Mouse (Mus musculus): Measurements from ENCODE around the gene Ikzf2.

Gene Ikzf2

DNA sequence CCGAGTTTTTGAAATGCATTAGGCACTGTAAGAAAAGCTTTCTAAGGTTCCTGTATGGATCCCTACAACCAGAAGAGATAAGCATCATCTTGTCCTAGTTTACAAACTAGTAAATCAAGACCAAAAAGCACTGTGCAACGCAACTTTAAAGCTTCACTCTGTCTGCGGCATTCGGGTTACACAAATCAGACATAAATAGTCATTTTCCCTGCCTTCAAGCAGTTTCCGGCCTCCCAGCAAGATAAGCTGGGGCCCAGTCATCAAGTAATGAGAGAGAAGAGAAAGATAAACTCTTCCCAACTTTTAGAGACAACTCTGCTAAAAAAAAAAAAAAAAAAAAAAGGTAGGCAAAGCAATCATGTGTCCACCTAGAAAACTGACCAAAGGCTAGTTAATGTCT is 19.6 kb downstream of the Ikzf2 start:
- DNase-seq (ENCODE audit: low spot score in 2 of 2), result no peak

DNA sequence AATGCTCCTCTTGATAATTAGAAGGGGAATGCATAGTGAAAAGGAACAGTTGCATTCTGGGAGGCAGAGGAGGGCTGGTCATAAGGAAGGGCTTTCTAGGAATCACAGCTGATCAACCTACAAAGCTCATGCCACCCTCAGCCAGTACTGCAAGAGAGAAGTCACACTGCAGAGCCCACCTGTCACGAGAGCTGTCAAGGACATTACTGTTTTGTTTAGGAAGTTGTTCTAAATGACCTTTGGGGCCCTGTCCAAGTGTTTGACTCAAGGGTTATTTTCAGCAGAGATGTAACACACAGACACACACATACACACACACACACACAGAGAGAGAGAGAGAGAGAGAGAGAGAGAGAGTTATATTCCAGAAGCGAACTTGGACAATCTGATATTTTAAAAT is 27.3 kb downstream of the Ikzf2 start:
- DNase-seq (ENCODE audit: low spot score in 2 of 2), result no peak

DNA sequence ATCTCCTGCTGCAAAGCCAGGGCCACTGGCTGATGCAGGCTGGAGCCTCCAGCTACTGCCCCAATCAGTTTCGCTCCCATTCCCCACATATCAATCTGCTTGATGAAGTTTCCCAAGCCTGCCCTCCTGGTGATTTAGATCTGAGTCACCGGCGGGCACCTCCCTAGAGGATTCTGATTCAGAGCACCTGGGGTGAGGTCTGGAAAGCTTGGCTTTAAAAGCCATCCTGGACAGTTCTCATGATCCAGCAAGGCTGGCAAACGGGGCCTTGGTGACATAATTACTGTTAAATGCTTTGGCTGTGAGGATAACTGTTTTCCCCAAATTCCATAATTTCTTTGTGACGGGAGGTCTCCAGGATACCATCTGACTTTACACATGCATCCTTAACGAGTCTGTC is 29.0 kb downstream of the Ikzf2 start:
- no peak for DNase-seq (ENCODE audit: low spot score in 2 of 2)

DNA sequence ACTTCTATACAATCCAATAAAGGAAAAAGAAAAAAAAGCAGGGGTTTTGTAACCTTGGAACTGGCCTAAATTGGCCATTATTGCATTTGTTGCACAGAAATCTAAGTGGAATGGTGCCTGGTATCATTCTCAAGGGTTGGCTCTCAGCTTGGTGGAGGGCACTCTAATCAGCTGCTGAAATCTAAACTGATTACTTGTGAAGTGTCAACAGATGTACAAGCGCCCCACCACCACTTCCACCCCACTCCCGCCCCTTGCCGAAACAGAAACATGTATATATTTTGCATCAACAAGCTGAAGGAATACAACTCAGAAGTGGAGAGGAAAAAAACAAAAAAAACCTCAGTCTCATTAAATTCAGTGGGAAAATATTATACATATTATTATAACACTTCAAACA is 29.6 kb downstream of the Ikzf2 start:
- DNase-seq (ENCODE audit: low spot score in 2 of 2), result no peak

DNA sequence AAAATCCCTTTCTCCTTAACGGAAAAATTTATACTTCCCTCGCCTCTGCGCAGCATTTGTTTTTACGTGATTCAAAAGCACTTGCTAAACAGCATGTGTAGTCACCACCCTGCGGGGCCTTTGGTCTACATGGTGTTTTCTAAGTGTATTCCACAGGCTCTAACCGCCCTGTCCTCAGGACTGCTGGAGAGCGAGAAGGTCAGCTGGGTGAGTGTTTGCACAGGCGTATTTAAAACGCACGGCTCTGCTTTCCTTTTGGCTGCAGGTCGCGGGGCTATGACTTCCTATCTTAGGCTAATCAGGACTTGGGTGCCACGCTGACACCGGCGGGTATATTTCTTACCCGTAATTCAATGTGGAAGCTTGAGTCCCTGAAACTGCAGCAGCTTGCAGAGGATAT is 30.1 kb downstream of the Ikzf2 start:
- no peak for DNase-seq (ENCODE audit: low spot score in 2 of 2)

DNA sequence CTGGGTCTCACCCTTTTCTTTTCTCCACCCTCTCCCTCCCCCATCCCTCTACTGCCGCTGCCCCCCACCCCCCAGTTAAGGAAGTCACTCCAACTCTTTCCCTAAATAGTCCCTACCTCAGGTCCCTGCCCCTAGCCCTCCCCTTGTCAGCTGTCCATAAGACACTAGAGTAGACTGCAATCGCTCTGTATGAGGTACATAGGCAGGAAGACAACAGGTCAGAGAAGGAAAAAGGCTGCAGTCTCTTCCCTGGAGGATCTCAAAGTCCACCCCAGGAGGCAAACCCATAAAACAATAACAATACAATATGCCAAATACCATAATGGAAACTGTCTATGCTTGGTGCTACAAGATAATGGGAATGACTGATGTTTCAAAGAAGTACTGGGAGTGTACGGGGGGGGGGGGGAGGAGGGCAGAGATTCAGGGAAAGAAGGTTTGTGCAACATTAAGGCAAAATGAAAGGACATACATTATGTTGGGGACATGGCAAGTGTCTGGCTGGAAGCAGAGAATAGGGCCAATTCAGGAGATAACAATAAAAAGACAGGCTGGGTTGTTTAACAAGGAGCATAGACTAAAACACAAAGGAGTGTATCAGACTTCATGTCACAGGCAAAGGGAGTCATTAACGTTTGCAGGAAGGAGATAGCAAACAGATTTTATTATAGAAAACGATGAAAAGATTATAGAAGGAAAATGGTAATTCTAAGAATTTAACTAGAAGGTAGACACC is 30.8 kb downstream of the Ikzf2 start:
- no peak for DNase-seq (ENCODE audit: low spot score in 2 of 2)

DNA sequence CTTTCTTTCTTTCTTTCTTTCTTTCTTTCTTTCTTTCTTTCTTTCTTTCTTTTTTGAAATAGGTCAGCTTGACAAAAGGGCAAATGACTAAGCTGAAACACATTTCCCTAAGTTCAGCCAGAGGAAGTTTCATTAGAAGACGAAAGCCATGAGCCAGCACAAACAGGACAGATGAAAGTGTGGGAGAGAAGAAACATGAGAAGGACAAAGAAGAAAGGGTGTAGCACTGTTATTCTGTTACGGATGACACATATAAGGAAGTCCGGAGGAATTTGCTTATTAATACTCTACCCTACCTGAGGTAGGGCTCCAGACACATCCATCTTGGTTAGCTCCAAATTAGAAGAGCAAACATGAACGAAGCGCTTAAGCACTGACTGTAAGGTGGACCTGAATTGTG is 31.7 kb downstream of the Ikzf2 start:
- no peak for DNase-seq (ENCODE audit: low spot score in 2 of 2)

DNA sequence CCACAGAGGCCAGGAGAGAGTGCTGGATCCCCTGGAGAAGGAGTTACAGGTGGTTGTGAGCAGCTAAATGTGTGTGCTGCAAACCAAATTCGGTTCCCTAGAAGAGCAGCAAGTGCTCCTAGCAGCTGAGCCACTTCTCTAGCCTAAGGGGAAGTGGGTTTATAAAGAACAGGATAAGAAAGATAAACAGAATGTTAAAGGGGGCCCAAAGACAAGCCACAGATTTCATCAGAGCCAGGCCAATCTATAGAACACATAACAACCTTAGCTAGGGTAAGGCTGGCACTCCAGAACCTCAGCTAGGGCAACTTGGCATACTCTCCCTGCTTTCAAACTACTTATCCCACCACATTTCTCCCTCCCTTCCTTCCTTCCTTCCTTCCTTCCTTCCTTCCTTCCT is 32.1 kb downstream of the Ikzf2 start:
- no peak for DNase-seq (ENCODE audit: low spot score in 2 of 2)

DNA sequence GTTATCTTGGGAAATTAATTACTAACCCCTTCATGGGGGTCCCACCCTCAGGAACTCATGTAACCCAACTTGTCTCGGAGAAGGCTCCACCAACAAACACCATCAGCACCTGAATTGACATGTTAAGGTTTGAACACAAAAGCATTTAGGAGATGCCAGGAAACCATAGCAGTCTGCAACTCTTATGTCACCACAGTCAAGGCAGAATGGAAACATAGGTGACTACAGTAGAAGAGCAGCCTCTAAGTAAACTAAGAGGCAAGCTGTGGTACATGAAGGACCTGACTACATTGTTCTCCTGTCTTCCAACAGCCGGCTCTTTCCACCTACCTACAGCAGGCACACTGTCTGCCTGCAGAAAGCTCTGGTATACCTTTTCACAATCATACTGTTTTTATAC is 33.6 kb downstream of the Ikzf2 start:
- no peak for DNase-seq (ENCODE audit: low spot score in 2 of 2)

DNA sequence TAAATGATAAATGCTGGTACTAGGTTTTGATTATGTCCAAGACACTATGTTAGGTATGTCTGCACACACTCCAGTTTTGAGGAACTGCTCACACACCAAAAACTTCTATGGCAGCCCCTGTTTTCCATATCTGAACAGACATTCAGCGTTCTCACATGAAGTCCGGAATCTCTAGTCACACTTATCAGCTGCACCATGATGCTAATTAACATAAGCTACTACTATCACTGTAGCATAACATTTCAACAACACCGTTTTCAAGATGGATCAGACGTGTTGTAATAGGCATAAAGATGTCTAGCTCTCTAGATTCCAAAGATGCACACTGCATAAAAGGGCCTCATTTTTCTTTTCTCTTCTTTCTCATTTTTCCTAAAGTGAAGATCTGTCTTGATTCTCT is 43.9 kb downstream of the Ikzf2 start:
- no peak for DNase-seq (ENCODE audit: low spot score in 2 of 2)

DNA sequence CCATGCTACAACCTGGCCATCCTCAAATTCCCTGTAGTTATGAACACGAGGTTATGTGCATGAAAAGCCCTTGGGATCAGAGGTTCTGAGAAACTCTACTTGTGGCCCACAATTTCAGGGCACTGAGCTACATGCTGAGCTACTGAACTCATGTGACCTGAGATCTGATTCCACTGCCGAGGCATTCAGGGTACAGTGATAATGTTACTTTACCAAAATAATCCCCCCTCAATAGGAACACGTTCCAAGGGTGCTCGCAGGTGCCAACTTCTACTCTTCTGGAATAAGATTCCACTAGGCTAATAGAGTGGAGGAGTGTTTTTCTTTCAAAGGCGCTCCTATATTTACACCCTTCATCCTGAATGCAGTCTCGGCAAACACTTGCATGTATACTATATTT is 45.1 kb downstream of the Ikzf2 start:
- DNase-seq (ENCODE audit: low spot score in 2 of 2), result no peak

DNA sequence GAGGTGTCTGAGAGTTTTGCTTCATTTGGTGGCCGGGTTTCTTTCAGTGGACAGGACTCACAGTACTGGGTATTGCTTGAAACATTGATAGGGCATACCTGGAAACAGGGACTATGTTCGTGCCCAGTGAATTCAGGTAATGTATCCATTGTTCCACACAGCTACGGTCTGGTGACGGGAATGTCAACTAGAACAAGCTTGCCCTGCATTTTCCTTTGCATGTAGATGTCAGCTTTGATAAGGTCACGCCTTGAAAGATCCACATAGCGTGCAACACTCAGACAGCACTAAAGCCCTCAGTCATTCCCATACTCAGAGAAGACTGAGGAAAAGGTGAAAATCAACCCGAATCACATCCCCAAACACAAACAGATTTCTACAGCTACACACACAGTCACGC is 48.7 kb downstream of the Ikzf2 start:
- no peak for DNase-seq (ENCODE audit: low spot score in 2 of 2)

DNA sequence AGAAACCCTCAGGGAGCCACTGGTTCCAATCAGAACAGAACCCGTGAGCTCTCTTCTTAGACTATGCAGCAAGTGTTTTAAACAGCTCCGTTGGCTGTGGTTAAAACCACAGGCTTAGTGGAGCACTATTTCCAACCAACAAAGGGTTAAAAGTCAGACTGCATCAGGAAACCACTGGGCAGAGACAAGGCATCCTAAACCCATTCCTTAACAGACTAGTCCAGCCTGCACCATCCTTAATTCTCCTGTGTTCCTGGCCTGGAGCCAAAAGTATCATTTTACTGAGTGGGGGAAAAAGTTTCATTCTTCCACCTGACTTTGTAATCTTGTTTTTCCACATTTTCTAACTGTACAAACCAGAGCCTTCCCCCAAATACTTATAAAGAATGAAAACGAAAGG is 49.1 kb downstream of the Ikzf2 start:
- no peak for DNase-seq (ENCODE audit: low spot score in 2 of 2)

DNA sequence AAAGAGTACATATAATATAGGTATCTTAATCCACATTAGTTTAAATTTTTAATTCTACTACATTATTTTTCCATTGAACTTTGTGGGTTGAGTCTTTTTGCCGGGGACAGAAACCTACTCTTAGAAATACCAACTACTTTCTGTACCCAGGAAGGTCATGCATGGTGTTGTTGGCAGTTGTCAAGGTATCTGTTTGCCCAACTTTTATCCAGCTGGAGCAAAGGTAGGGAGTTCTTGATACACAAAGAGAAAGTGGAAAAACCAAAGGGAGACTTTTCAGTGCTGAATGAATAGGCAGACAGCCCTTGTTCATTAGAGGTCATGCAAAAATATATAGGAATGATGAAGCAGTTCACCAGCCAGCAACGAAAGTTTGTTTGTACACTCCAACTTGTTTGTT is 52.8 kb downstream of the Ikzf2 start:
- DNase-seq (ENCODE audit: low spot score in 2 of 2), result no peak

DNA sequence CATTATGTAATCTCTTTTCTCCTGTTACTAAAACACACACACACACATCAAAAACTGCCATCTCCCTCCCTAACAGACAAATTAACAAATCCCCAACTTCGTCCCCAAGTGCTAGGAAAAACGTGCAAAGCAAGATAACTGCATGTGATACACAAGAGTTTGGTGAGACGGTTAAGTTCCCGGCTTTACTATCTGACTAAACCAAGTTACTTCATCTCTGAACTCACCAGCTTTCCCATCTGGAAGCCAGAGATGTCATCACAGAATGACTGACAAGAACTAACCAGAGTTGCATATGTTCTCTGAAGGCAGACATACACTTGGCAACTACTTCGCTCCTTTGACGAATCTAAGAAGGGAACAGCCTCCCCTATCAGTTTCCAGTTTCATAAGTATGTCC is 56.5 kb downstream of the Ikzf2 start:
- DNase-seq (ENCODE audit: low spot score in 2 of 2), result no peak

DNA sequence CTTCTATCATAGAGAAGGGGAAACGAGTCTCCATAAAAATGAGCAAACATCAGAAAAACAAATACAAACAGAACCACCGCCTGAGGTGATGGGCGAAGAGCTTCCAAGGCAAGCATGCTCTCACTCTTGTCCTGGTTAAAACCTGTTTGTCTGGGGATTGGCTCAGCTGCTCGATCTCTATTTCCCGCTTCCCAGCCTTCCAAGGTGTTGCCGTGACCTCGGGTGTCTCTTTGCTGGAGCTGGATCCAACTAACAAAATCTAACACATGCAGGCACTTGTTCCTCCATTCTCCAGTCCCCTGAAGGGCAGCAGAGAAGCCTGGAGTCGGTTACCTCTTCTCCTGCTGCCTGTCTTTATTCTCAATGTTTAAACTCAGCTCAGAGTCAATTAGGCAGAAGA is 57.5 kb downstream of the Ikzf2 start:
- no peak for DNase-seq (ENCODE audit: low spot score in 2 of 2)

DNA sequence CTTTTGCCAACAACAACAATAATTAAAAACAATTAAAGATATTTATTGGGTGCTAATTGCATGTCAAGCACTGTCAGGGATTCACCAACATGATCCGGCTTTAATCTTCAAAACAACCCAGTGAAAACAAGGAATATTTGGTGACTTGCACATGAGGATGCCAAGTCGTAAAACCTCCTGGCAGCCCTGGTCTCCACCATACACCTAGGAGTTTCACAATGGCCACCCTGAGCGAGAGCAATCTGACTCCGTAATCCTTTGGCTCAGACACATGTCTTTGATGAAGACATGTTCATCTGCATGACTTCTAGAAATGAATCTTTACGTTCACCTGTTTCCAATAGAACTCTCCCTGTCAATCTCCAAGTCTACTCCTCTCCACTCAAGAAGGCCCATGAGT is 75.0 kb downstream of the Ikzf2 start:
- no peak for DNase-seq (ENCODE audit: low spot score in 2 of 2)

DNA sequence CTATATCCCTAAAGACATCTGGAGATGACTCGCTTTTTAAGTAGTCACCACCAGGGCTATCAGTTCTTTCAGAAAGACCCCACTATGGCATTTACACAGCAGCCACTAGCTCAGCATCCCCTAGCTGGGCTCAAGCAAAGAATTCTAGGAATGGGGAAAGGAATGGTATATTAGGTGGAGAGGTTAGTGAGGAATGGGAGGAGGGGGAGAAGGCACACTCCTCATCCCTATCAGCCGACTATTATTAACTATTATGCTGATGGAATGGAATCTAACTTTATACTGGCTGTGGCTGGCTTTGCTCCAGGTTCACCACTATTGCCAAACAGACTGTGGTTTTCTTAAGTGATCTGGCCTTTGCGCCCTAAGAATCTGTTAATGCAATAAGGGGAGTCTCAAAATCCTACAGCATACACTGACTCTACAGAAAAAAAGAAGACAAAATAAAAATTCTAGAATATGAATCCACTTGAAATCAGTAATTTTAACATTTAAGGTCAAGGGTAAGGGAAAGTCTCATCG is 75.8 kb downstream of the Ikzf2 start:
- no peak for DNase-seq (ENCODE audit: low spot score in 2 of 2)

DNA sequence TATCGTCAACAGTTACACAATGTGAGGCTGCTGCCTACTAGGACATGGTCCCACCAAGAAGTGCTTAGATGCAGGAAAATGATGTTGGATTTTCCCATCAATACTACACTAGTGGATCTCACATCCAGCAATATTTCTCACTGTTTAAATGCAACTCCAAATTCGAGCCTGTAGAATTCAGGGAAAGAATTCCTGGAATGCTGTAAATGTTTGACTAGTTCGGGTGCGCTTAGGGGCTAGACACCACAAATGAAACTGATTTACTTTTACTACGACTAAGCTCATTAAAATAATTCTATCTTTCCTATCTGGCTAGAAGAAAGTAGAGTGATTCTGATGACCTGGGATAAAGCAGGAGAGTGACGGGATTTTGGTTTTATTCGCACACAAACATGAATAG is 76.3 kb downstream of the Ikzf2 start:
- no peak for DNase-seq (ENCODE audit: low spot score in 2 of 2)

DNA sequence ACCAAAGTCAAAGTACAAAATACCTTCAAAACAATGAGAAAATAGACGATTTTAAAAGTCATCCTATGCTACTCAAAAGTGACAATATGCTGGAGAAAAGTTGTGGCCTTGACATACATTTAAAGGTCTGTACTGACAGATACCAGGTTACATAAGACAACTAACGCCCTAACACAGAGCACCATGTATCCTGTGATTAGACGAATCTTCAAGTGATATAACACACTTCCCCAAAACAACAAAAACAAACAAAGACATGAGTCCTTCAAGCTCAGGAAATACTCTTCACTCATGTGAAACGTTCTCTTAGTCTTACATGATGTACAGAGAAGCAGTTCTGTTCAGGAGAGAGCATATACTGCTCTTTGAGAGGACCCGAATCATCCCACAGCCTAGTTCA is 78.2 kb downstream of the Ikzf2 start:
- no peak for DNase-seq (ENCODE audit: low spot score in 2 of 2)

DNA sequence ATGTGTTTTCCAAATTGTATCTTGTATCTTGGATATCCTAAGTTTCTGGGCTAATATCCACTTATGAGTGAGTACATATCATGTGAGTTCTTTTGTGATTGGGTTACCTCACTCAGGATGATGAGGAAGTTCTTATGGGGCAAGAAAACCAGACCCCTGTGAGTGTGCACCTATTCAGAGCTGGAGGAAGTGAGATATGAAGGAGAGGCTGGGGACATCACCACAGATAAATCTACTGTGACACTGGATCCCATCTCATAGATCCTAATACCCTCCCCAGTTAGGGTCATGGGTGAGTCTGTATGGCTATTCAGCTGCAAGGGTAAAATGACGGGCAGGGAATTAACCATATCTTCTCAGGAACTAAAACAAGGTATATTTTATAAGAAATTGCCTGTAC is 80.2 kb downstream of the Ikzf2 start:
- no peak for DNase-seq (ENCODE audit: low spot score in 2 of 2)

DNA sequence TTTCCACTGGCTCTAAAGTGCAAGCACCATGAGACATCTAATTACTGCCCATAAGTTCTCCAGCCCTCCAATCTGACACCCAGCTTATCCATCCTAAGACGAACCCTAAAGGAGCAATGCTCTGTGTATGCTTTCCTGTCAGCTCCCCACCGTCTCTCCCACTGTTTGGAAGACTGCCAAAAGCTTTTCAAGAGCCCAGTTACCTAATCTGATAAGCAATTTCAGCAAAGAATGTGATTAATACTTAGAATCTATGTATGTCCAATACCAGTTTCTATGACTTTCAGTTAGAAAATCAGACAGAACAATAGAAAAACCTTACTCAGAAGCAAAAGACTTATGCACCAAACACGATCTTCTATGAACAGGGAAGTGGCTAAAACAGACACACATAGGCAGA is 82.8 kb downstream of the Ikzf2 start:
- no peak for DNase-seq (ENCODE audit: low spot score in 2 of 2)

DNA sequence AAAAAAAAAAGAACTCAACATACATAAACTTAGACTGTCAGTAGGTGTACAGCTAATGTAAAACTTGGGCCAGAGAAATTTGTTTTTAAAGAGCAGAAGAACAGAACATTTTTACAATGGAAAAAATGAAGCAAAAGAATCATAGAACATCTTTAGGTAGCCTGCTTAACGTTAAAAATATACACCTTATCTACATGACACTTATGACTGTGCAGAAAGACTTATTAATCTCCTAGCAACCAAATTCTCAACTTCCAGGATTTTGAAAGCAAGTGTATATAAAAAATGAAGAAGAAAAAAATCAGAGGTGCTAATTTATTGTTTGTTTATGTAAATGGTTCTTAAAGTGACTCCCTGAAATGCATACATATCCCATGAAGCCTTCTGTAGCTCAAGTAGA is 86.1 kb downstream of the Ikzf2 start:
- DNase-seq (ENCODE audit: low spot score in 2 of 2), result no peak

DNA sequence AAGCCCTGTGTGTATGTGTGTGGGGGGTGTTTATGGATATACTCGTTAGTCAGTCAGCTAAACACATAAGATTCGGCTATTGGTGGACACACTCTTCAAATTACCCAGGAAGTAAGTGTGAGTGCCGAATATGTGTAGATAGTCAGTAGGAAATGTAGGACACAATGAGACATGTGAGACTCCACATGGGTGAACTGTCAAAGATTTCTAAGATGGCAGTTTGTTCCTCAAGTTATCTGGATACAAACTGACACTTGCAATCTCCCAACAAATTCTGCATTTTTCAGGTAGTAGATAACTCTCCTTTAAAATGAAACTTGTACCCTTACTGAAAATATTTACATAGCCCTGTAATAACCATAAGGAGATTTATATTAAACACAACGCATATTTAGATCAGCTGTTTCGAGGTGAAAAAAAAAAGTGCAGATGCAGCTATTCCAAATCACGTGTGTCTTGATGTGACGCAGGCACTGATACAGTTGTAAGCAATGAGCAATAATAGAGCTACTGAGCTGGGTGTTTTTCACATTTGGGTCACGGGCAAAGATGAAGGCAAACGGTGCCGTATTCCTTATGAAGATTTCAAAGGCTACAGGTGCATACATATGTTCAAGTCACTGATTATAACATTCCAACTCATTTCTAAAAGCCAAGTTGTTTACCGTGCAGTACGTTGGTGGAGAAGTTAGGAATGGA is 87.8 kb downstream of the Ikzf2 start:
- DNase-seq (ENCODE audit: low spot score in 2 of 2), result no peak

Data from natural killer cell, adult 2 months (primary cell).